Mouse (Mus musculus) right cerebral cortex, postnatal 10 days (tissue): Measurements from ENCODE around the gene Cox7a2l.
A peak's percentile ranks its signal among the peaks of the same experiment; 100 is the strongest.

ENCODE experiments used
- DNase-seq, 2 experiments: peaks; one replicate each; pipeline ENCODE4 v3.0.0; 2021; ENCODE audit warnings: low spot score in 2 of 2

Gene Cox7a2l

GRCm38 (mm10) chr17:83517280-83518015 lies at the start of gene Cox7a2l:
Gene Cox7a2l (minus strand): TSS chr17:83517330.
- peak; percentile 53 to 75 for DNase-seq

- no peak for DNase-seq
Measured at GRCm38 (mm10) chr17:83565506-83565905, 48.4 kb upstream of the Cox7a2l start.

- DNase-seq, result no peak
Measured at GRCm38 (mm10) chr17:83564119-83564820, 47.1 kb upstream of the Cox7a2l start.

- peak in 1 of 2 experiments; percentile 62 for DNase-seq
Measured at GRCm38 (mm10) chr17:83563703-83564111, 46.6 kb upstream of the Cox7a2l start.

GRCm38 (mm10) chr17:83562153-83563010 lies 45.3 kb upstream of the Cox7a2l start:
- DNase-seq, result no peak

GRCm38 (mm10) chr17:83559081-83559480 lies 42.0 kb upstream of the Cox7a2l start:
- DNase-seq, result no peak

- DNase-seq, result no peak
Measured at GRCm38 (mm10) chr17:83555836-83556235, 38.7 kb upstream of the Cox7a2l start.

GRCm38 (mm10) chr17:83554997-83555396 lies 37.9 kb upstream of the Cox7a2l start:
- no peak for DNase-seq

GRCm38 (mm10) chr17:83548501-83549233 lies 31.5 kb upstream of the Cox7a2l start:
- DNase-seq, result peak; percentile 50 to 64

- DNase-seq, result no peak
Measured at GRCm38 (mm10) chr17:83547145-83547544, 30.0 kb upstream of the Cox7a2l start.

GRCm38 (mm10) chr17:83545756-83546742 lies 28.9 kb upstream of the Cox7a2l start:
- DNase-seq, result peak; percentile 56 to 60

GRCm38 (mm10) chr17:83545259-83545658 lies 28.1 kb upstream of the Cox7a2l start:
- no peak for DNase-seq

- DNase-seq, result peak; percentile 43 to 54
Measured at GRCm38 (mm10) chr17:83542424-83542823, 25.3 kb upstream of the Cox7a2l start.

- no peak for DNase-seq
Measured at GRCm38 (mm10) chr17:83539262-83540037, 22.3 kb upstream of the Cox7a2l start.

- no peak for DNase-seq
Measured at GRCm38 (mm10) chr17:83538694-83539093, 21.6 kb upstream of the Cox7a2l start.

- no peak for DNase-seq
Measured at GRCm38 (mm10) chr17:83538141-83538540, 21.0 kb upstream of the Cox7a2l start.

- no peak for DNase-seq
Measured at GRCm38 (mm10) chr17:83533150-83533549, 16.0 kb upstream of the Cox7a2l start.

GRCm38 (mm10) chr17:83527651-83528381 lies 10.7 kb upstream of the Cox7a2l start:
- DNase-seq, result no peak
